Mouse (Mus musculus): ENCODE measurements around the gene Olfr1428.
A peak's percentile ranks its signal among the peaks of the same experiment; 100 is the strongest.
"Not testable (repeated sequence)": the region's sequence is repeated elsewhere in the genome, so short reads cannot be mapped to it uniquely, and the experiment has no call there.

The Olfr1428 gene

DNA sequence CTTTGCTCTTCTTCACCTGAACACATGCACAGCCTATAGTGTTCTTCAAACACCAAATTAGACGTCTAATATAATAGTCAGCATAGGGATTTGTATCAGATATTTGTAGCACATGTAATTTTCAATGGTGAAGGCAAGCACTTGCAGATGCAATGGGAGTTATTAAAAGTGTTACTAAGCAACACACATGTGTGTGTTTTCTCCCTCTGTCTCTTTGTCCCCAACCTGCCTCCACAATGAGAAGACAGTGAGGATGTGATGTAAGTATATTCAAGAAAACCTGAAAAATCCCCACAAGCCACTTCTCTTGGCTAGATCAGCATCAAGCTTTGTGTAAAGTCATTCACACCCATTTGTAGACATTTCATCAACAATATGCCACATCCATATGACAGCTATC is at the start of gene Olfr1428:
Gene Olfr1428 (minus strand): TSS at position 101 of the 400 bp plus-strand sequence.
- no peak for DNase-seq (ENCODE audit: low spot score in 2 of 2)

DNA sequence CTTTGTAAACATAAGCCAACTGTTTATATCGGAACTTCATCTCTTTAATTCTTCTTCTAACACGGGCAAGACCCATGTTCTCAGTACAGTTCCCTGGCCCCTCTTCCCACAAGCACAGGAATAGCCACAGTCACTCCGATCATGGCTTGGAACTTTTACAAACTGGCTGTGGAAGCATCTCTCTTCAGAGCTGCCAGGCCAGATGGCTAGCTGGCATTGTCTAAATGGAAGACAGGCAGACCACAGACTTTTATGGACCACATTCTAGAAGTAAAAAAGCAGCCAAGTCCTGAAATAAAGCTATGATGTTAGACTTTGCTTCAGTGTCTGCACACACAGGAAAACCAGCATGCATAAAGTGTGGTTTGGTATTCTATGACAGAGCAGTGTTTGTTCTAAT is 29.8 kb upstream of the Olfr1428 start:
- peak in 1 of 2 experiments; percentile 44 for DNase-seq (ENCODE audit: low spot score in 2 of 2)

DNA sequence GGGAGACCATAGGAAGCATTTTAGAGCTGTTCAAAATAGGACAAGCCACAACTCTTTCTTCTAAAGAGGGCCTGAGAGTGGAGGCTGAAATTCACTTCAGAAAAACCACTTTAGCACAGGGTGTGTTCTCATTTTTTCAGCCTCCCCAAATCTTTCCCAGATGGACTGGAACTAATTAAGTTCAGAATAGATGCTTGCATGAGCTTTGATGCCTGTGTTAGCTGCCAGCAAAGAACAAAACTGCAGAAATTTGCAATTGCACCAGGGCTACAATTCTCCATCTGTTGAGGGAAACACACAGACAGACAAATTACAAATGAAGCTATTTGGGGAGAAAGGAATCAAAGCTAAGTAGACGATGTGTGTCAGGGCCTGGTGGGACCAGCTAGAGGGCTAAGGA is 27.7 kb upstream of the Olfr1428 start:
- peak; percentile 30 to 59 for DNase-seq (ENCODE audit: low spot score in 2 of 2)

DNA sequence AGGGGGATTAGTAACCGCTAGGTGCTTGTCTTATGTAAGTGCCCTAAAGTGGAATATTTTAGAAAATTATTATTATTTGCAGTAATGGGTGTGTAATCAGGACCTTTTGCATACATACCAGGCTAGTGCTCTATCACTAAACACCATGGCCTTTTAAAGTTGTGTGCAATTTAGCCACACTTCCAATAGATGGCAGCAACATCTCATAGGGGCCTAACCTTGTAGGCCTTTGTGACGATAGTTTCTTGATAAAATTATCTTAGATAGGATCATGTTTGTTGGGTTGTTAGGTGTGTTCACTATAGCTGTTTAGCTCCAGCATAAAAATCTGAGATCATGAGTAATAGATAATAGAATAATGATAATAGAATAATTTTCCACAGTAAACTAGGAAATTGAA is 18.6 kb upstream of the Olfr1428 start:
- no peak for DNase-seq (ENCODE audit: low spot score in 2 of 2)

DNA sequence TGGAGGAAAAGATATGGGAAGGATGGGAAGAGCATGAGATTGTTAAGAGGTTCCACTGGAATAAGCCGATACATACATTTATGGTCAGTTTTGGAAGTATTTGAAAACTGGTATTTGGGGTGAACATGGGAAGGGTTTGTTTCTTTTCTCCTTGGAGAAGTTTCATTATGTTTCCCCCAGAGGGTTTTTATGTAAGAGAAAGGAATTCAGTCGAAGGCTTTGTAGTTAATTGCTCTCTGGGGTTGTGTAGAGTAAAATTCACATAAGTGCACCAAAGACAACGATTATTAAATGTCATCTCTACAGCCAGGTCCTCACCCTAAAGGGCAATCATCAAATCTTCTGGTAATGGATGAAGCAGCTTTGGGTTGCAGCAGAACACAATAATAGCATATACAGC is 7.4 kb upstream of the Olfr1428 start, which contains the start of gene Olfr76:
Gene Olfr76 (minus strand): TSS at position 101 of the 400 bp plus-strand sequence.
- no peak for DNase-seq (ENCODE audit: low spot score in 2 of 2)

DNA sequence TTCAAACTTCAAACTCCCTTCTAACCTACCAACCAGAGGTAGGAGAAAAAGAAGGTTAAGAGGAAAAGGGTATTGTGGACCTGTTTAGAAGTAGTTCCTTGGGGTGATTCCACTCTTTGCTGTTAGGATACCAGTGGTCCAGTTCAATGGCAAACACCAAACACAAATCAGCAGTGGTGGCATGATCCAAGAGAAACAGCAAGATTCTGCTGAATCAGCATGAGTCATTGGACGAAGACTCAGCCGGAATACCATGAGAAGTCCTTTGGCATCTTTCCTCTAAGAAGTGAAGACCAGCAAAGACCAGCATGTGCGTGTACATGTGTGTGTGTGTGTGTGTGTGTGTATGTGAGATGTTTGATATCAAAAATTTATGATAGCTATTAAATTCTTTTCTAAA is 767 bp upstream of the Olfr1428 start:
- DNase-seq (ENCODE audit: low spot score in 2 of 2) = no peak

DNA sequence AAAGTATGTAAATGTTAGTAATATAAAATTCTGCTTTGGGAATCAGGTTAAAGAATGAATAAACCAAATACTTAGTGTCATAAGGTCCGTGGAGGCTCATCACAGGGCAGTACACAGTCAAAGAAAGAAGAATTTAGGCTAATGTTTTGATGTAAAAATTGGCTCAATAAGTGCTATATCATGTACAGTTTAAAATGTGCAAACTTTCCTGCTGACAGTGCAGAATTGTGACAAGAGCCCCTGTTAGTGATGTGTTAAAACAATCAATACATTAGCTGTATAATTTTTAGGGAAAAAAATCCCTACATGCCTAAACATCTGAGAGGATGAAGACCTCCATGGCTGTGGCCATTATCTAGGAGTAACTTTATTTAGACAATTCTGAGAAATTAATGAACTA is 1.9 kb downstream of the Olfr1428 start:
- DNase-seq (ENCODE audit: low spot score in 2 of 2) = no peak

DNA sequence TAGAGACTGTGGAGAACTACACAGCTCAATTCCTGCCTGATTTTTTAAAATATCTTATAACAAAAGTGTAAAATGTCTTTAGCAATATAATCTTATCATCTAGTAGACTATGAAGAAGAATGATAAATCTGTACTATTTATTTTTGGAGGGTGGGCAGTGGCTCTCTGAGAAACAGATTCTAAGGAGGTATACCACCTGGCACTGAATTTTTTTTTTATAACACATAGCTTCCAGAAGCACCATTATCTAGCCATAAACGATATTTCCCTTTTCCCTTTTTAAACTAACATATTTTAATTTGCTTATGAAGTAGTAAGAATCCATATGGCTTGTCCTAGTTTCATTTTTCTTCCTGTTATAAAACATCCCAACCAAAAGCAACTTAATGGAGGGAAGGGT is 11.2 kb downstream of the Olfr1428 start:
- no peak for DNase-seq (ENCODE audit: low spot score in 2 of 2)

DNA sequence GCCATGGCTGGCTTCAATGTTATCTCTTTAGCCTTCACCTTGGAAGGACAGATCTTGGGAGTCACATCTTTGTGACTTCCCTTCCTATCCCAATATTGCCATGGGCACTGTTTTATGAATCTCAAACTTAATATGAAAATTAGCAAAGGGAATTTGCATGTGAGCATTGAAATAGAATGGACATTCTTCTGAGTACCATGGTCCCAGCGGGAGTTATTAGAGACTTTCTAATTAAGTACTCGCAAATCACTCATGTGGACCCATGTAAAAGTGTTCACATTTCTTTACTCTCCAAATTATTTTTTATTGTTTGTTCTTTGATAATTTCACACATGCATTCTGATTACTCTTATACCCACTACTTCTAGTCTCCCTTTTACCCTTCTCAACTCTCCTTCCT is 12.5 kb downstream of the Olfr1428 start, which contains the start of gene Olfr1427:
Gene Olfr1427 (minus strand): TSS at position 101 of the 400 bp plus-strand sequence.
- no peak for DNase-seq (ENCODE audit: low spot score in 2 of 2)

DNA sequence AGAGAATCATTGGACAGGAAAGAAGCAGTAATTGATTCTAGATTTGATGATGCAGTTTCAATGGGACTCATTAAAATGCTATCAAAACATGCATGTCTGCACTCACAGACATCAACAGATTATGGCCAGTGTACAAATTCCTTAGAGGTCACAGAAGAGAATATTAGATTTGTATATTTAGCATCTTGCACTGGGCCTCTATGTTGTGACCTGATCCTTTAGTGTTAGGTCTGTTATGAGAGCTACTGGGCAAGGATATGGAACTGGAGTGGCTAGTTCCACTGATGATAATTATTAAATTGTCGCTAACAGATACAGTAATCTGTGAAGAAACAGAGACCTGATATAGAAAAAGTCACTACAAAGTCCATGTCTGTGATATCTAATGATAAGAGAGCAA is 23.8 kb downstream of the Olfr1428 start, which contains the start of gene Olfr1426:
Gene Olfr1426 (minus strand): TSS at position 101 of the 400 bp plus-strand sequence.
- no peak for DNase-seq (ENCODE audit: low spot score in 2 of 2)

DNA sequence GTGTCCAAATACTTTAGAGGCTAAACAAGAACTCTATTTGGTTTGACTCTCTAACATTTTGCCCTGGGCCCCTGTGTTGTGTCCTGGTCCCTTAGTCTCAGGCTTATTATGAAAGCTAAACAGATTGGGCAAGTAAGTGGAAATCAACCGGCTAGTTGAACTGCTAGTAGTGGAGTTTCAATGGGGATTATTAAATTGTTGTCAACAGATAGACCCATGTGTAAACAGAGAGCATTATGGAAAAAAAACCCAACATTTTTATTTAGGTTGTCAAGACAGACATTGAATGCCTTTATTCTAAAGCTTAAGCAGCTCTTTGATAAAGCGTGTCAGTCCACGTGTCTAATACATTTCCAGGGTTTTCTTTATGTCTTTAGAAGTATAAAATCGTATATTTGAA is 38.1 kb downstream of the Olfr1428 start, which contains the start of gene Olfr1425:
Gene Olfr1425 (minus strand): TSS at position 101 of the 400 bp plus-strand sequence.
- DNase-seq (ENCODE audit: low spot score in 2 of 2) = not testable (repeated sequence)

DNA sequence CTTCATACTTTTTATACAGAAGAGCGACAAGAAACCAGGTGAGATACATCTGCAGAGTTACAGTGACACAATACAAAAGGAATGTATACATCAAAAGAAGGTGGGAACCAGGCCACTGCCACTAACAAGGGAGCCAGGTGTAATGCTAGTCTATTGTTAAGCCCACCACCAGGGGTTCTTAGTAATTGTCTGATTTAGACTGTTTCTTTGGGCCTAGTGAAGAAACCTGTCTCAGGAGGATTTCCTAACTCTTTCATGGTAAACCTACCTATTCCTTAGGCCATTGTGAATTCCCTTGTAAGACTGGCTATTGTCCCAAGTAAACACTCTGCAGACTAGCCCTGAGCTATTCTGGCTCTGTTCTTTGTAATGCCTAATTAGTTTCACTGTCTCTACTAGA is 46.2 kb downstream of the Olfr1428 start:
- not testable (repeated sequence) for DNase-seq (ENCODE audit: low spot score in 2 of 2)

DNA sequence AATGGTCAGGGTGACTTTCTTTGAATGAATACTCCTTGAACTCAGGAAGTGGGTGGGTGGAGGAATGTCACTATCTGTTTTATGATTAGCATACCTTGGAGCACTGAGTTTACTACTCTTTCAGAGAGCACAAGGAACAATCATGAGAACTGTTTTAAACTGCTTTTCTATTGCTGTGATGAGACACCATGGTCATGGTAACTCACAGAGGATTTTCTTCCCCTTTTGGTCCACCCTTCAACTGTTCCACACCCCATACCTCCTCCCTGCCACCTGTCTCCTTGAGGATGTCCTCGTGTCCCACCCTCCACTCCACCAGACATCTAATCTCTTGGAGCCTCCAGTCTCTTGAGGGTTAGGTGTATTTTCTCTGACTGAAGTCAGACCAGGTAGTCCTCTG is 47.9 kb downstream of the Olfr1428 start:
- DNase-seq (ENCODE audit: low spot score in 2 of 2) = not testable (repeated sequence)

DNA sequence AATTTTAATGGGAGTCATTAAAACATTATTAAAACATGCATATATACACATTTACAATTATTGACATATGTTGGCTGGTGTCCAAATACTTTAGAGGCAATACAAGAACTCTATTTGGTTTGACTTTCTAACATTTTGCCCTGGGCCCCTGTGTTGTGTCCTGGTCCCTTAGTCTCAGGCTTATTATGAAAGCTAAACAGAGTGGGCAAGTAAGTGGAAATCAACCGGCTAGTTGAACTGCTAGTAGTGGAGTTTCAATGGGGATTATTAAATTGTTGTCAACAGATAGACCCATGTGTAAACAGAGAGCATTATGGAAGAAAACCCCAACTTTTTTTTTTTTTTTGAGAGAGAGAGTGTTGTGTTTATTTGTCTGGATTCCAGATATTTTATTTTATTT is 53.1 kb downstream of the Olfr1428 start, which contains the start of gene Olfr1424:
Gene Olfr1424 (minus strand): TSS at position 101 of the 400 bp plus-strand sequence.
- DNase-seq (ENCODE audit: low spot score in 2 of 2) = not testable (repeated sequence)

Data from right cerebral cortex, postnatal 36 days (tissue).